Mouse (Mus musculus): ENCODE measurements around the gene Gm10477. TPM values are rescaled to one million over a fixed set of nuclear protein-coding genes. Genes with fewer than 3 reads are reported as not detected.

Gm10477 gene
- polyA plus RNA-seq (2015; fragmentation: Illumina TruSeq; extraction: RNeasy Lipid Tissue Mini Kit (QIAGEN cat#74804); ENCODE audit: insufficient read depth, low replicate concordance): not detected

GRCm38 (mm10) chrX:56524442-56524841 lies at the start of gene Gm10477:
TSS of gene Gm10477 (plus strand) at chrX:56524742.

GRCm38 (mm10) chrX:56549506-56549905 lies 25.0 kb downstream of the Gm10477 start, which contains the start of gene Gm648:
TSS of gene Gm648 (minus strand) at chrX:56549606.

Other genes with a start within 250 kb of the Gm10477 start
- 0.99 TPM for gene Zfp449, start 178.3 kb upstream of the Gm10477 start, polyA plus RNA-seq (2015; fragmentation: Illumina TruSeq; extraction: RNeasy Lipid Tissue Mini Kit (QIAGEN cat#74804); ENCODE audit: insufficient read depth, low replicate concordance)
- gene Smim10l2a, start 150.2 kb upstream of the Gm10477 start, polyA plus RNA-seq (2015; fragmentation: Illumina TruSeq; extraction: RNeasy Lipid Tissue Mini Kit (QIAGEN cat#74804); ENCODE audit: insufficient read depth, low replicate concordance): 0.28 TPM
- not detected for gene Gm2174, start 76.8 kb upstream of the Gm10477 start, polyA plus RNA-seq (2015; fragmentation: Illumina TruSeq; extraction: RNeasy Lipid Tissue Mini Kit (QIAGEN cat#74804); ENCODE audit: insufficient read depth, low replicate concordance)
- 89.4 TPM for gene Ints6l, start 69.9 kb upstream of the Gm10477 start, polyA plus RNA-seq (2015; fragmentation: Illumina TruSeq; extraction: RNeasy Lipid Tissue Mini Kit (QIAGEN cat#74804); ENCODE audit: insufficient read depth, low replicate concordance)
- not detected for gene Gm648, start 24.9 kb downstream of the Gm10477 start, polyA plus RNA-seq (2015; fragmentation: Illumina TruSeq; extraction: RNeasy Lipid Tissue Mini Kit (QIAGEN cat#74804); ENCODE audit: insufficient read depth, low replicate concordance)
- 22.7 TPM for gene Mmgt1, start 73.3 kb downstream of the Gm10477 start, polyA plus RNA-seq (2015; fragmentation: Illumina TruSeq; extraction: RNeasy Lipid Tissue Mini Kit (QIAGEN cat#74804); ENCODE audit: insufficient read depth, low replicate concordance)
- gene Slc9a6, start 85.0 kb downstream of the Gm10477 start, polyA plus RNA-seq (2015; fragmentation: Illumina TruSeq; extraction: RNeasy Lipid Tissue Mini Kit (QIAGEN cat#74804); ENCODE audit: insufficient read depth, low replicate concordance): 19.3 TPM
- gene Fhl1, start 207.0 kb downstream of the Gm10477 start, polyA plus RNA-seq (2015; fragmentation: Illumina TruSeq; extraction: RNeasy Lipid Tissue Mini Kit (QIAGEN cat#74804); ENCODE audit: insufficient read depth, low replicate concordance): 29.7 TPM